Mouse (Mus musculus) ES-E14 (cell line): ENCODE results near the gene Insrr.

ENCODE experiments used
- CHD2 ChIP-seq: IDR thresholded peaks from 2 replicates; pipeline ENCODE4 v1.6.1; 2014; ENCODE audit warnings: mild to moderate bottlenecking, low read depth, low read length, inconsistent platforms
- HCFC1 ChIP-seq: IDR thresholded peaks from 2 replicates; pipeline ENCODE4 v1.6.1; 2012; ENCODE audit warnings: low read length, inconsistent platforms, borderline replicate concordance; ENCODE audit not compliant: insufficient read depth
- MAFK ChIP-seq: IDR thresholded peaks from 2 replicates; pipeline ENCODE4 v1.6.1; 2014; ENCODE audit warnings: mild to moderate bottlenecking, low read depth, low read length, inconsistent platforms; ENCODE audit not compliant: insufficient read depth
- ZC3H11A ChIP-seq: IDR thresholded peaks from 2 replicates; pipeline ENCODE4 v1.6.1; 2012; ENCODE audit warnings: low read depth, mild to moderate bottlenecking, inconsistent platforms, low read length, borderline replicate concordance
- ZNF384 ChIP-seq: IDR thresholded peaks from 2 replicates; pipeline ENCODE4 v1.6.1; 2012; ENCODE audit warnings: low read depth, low read length, inconsistent platforms

- TF ChIP-seq ZC3H11A (no peak), MAFK (no peak), ZNF384 (no peak), HCFC1 (no peak), CHD2 (no peak)
Observed at GRCm38 (mm10) chr3:87789768-87790167, 7.0 kb upstream of the Insrr start.
